Mouse (Mus musculus): ENCODE measurements around the gene Coq10b. TPM values are rescaled to one million over a fixed set of nuclear protein-coding genes. Genes with fewer than 3 reads are reported as not detected.

Coq10b gene
- polyA plus RNA-seq, 1 experiment: 6.6 TPM

- Histone ChIP-seq H3K36me3 (ENCODE audit: control insufficient read depth, insufficient read depth, low read length) (peaks cover 23% of the 10 kb centered on the region), H3K27ac (ENCODE audit: control insufficient read depth, insufficient read depth, low read length) (peak overlapping the region; percentile 17; the same call in 1 of the 2 replicates), H3K4me3 (ENCODE audit: control insufficient read depth, insufficient read depth, low read length) (peak overlapping the region; percentile 83), H3K4me1 (replicated peaks; ENCODE audit: control insufficient read depth, insufficient read depth, low read length) (peaks cover 8% of the 10 kb centered on the region), H3K27me3 (ENCODE audit: control insufficient read depth, insufficient read depth, low read length) (no peaks in the 10 kb centered on the region)
- TF ChIP-seq CTCF (IDR thresholded peaks at IDR 0.05; ENCODE audit: borderline replicate concordance, control insufficient read depth, extremely low read depth, insufficient read depth, low read length, poor library complexity) (no peak), POLR2A (IDR thresholded peaks at IDR 0.05; ENCODE audit: control insufficient read depth, extremely low read depth, insufficient read depth, low read length, poor library complexity) (no peak)
- DNase-seq: peak; percentile 1
- WGBS: under 1% methylated on average over 13 of the region's 13 CpGs
Measured at GRCm38 (mm10) chr1:55086868-55087400, 34.4 kb downstream of the Coq10b start.

GRCm38 (mm10) chr1:55087401-55087904 lies 34.9 kb downstream of the Coq10b start:
- peak; percentile 72 for TF ChIP-seq POLR2A (IDR thresholded peaks at IDR 0.05; ENCODE audit: control insufficient read depth, extremely low read depth, insufficient read depth, low read length, poor library complexity)
- no peak for TF ChIP-seq CTCF (IDR thresholded peaks at IDR 0.05; ENCODE audit: borderline replicate concordance, control insufficient read depth, extremely low read depth, insufficient read depth, low read length, poor library complexity)
- Histone ChIP-seq H3K27ac (ENCODE audit: control insufficient read depth, insufficient read depth, low read length) (peak overlapping the region; percentile 17), H3K27me3 (ENCODE audit: control insufficient read depth, insufficient read depth, low read length) (no peaks in the 10 kb centered on the region), H3K4me1 (replicated peaks; ENCODE audit: control insufficient read depth, insufficient read depth, low read length) (peaks cover 8% of the 10 kb centered on the region), H3K4me3 (ENCODE audit: control insufficient read depth, insufficient read depth, low read length) (peak overlapping the region; percentile 83), H3K36me3 (ENCODE audit: control insufficient read depth, insufficient read depth, low read length) (peaks cover 18% of the 10 kb centered on the region)
- WGBS: under 1% methylated on average over 51 of the region's 57 CpGs
- no peak for DNase-seq

GRCm38 (mm10) chr1:55087932-55088610 lies 35.5 kb downstream of the Coq10b start, which contains the start of the genes Hspe1 and Hspd1:
TSS of gene Hspe1 (plus strand) at chr1:55088132.
TSS of gene Hspd1 (minus strand) at chr1:55088243.
- Histone ChIP-seq H3K27me3 (ENCODE audit: control insufficient read depth, insufficient read depth, low read length) (no peaks in the 10 kb centered on the region), H3K4me3 (ENCODE audit: control insufficient read depth, insufficient read depth, low read length) (peak within 1 kb of the TSS; percentile 83), H3K36me3 (ENCODE audit: control insufficient read depth, insufficient read depth, low read length) (peaks cover 12% of the 10 kb centered on the region), H3K27ac (ENCODE audit: control insufficient read depth, insufficient read depth, low read length) (peak within 1 kb of the TSS; percentile 17), H3K4me1 (replicated peaks; ENCODE audit: control insufficient read depth, insufficient read depth, low read length) (peaks cover 8% of the 10 kb centered on the region)
- TF ChIP-seq CTCF (IDR thresholded peaks at IDR 0.05; ENCODE audit: borderline replicate concordance, control insufficient read depth, extremely low read depth, insufficient read depth, low read length, poor library complexity) (peak; percentile 11; the same call in 1 of the 2 replicates), POLR2A (IDR thresholded peaks at IDR 0.05; ENCODE audit: control insufficient read depth, extremely low read depth, insufficient read depth, low read length, poor library complexity) (peak; percentile 41)
- peak; percentile 98 for DNase-seq
- WGBS: 1% methylated on average over 71 of the region's 76 CpGs

DNA sequence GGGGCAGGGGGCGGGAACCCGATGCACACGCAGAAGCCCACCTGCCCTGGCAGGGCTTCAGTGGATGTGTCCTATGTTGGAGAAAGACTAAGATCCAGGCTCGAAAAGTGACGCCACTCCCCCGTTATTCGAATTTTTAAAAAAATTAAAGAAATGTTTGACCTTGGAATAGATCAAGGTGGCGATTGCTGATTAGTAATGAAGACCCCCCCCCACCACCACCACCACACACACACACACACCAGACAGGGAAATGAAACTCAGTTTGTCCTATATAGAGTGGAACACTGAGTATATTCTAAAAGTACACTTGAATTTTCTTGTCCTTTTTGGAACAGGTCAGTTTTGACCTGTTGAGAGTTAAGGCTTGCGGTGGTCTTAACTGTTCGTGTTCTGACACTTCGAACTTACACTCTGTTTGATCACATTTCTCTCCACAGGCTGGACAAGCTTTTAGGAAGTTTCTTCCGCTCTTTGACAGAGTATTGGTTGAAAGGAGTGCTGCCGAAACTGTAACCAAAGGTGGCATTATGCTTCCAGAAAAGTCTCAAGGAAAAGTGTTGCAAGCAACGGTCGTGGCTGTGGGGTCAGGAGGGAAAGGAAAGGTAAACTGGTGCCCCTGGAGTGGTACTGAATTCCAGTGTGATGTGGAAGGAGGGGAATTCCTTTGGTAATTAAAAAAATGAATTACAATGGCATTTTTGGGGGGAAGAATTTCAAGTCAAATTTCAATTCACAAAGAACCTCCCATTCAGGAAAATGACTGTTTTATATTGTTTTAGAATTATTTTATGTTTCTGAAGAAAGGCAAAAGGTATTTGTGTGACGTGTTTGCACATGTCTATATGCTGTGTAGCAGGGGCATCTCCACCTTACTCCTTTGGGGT lies 36.3 kb downstream of the Coq10b start:
- H3K36me3 ChIP-seq (ENCODE audit: control insufficient read depth, insufficient read depth, low read length): peaks cover 4% of the 10 kb centered on the region
- H3K4me3 ChIP-seq (ENCODE audit: control insufficient read depth, insufficient read depth, low read length): peak overlapping the region; percentile 83
- H3K27ac ChIP-seq (ENCODE audit: control insufficient read depth, insufficient read depth, low read length): peak overlapping the region; percentile 13
- 10% methylated on average over 16 of the region's 16 CpGs for whole genome bisulfite sequencing
- no peak for DNase-seq
- H3K27me3 ChIP-seq (ENCODE audit: control insufficient read depth, insufficient read depth, low read length): no peaks in the 10 kb centered on the region
- TF ChIP-seq CTCF (IDR thresholded peaks at IDR 0.05; ENCODE audit: borderline replicate concordance, control insufficient read depth, extremely low read depth, insufficient read depth, low read length, poor library complexity) (no peak), POLR2A (IDR thresholded peaks at IDR 0.05; ENCODE audit: control insufficient read depth, extremely low read depth, insufficient read depth, low read length, poor library complexity) (no peak)
- peaks cover 8% of the 10 kb centered on the region for H3K4me1 ChIP-seq (replicated peaks; ENCODE audit: control insufficient read depth, insufficient read depth, low read length)

DNA sequence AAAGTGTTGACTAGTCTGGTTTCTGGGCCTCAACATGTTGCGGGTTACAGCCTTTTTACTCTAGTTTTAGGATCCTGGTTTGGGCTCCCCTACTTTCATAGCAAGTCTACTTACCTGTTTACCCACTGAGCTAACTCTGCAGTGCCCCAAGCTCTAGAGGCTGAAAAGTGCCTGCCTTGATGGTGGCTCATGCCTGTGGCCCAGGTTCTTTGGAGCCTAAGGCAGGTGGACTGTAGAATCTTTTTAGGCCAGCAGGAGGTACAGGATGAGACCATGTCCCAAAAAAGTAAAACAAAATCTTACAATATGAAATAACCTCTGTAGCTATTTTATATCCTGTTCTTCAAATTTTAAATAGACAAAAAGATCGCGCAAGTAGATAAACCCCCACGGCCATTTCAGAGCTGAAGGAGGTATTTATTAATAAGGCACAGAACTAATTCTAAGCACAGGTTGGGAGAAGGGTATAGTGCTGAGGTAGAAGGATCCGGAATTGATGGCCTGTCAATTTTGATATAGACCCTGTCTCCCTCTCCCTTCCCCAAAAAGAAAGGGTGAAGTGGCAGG lies 37.0 kb downstream of the Coq10b start:
- no peak overlapping the region for H3K4me3 ChIP-seq (ENCODE audit: control insufficient read depth, insufficient read depth, low read length)

More for the DNA sequence above, 37.0 kb downstream of the Coq10b start:
- TF ChIP-seq POLR2A (IDR thresholded peaks at IDR 0.05; ENCODE audit: control insufficient read depth, extremely low read depth, insufficient read depth, low read length, poor library complexity) (no peak), CTCF (IDR thresholded peaks at IDR 0.05; ENCODE audit: borderline replicate concordance, control insufficient read depth, extremely low read depth, insufficient read depth, low read length, poor library complexity) (no peak)
- Histone ChIP-seq H3K27me3 (ENCODE audit: control insufficient read depth, insufficient read depth, low read length) (no peaks in the 10 kb centered on the region), H3K4me1 (replicated peaks; ENCODE audit: control insufficient read depth, insufficient read depth, low read length) (peaks cover 8% of the 10 kb centered on the region), H3K36me3 (ENCODE audit: control insufficient read depth, insufficient read depth, low read length) (no peaks in the 10 kb centered on the region), H3K27ac (ENCODE audit: control insufficient read depth, insufficient read depth, low read length) (no peak overlapping the region)
- DNase-seq: no peak
- WGBS: 93% methylated on average over 5 of the region's 5 CpGs

Measured in thymus, adult 2 months (tissue).